Mouse (Mus musculus): ENCODE measurements around the gene Il6st.

Gene Il6st

GRCm38 (mm10) chr13:112533556-112533955, 69.7 kb downstream of the Il6st start:
- DNase-seq = peak; percentile 32

GRCm38 (mm10) chr13:112536611-112537010, 72.7 kb downstream of the Il6st start:
- no peak for DNase-seq

GRCm38 (mm10) chr13:112537065-112537464, 73.2 kb downstream of the Il6st start:
- no peak for DNase-seq

GRCm38 (mm10) chr13:112540616-112541015, 76.7 kb downstream of the Il6st start:
- DNase-seq = no peak

GRCm38 (mm10) chr13:112541223-112541975, 77.5 kb downstream of the Il6st start:
- no peak for DNase-seq

- DNase-seq = no peak
Measured at GRCm38 (mm10) chr13:112551641-112552548, 88.0 kb downstream of the Il6st start.

- DNase-seq = no peak
Measured at GRCm38 (mm10) chr13:112553304-112553703, 89.4 kb downstream of the Il6st start.

GRCm38 (mm10) chr13:112556501-112556900, 92.6 kb downstream of the Il6st start:
- DNase-seq = no peak

Measured in kidney, adult 18-20 months (tissue).